Mouse (Mus musculus) spleen, adult 2 months (tissue): ENCODE measurements around the gene Fbxl21.

Experiments
- CTCF ChIP-seq: fragments of 200-500 bp; IDR thresholded peaks from 2 replicates; pipeline ENCODE4 v1.5.1; 2011; ENCODE audit warnings: mild to moderate bottlenecking, inconsistent platforms; ENCODE audit not compliant: insufficient read depth, insufficient read length, insufficient replicate concordance; ENCODE audit errors: extremely low read depth
- POLR2A ChIP-seq: fragments of 200-500 bp; IDR thresholded peaks from 2 replicates; pipeline ENCODE4 v1.6.1; 2011; ENCODE audit warnings: low read depth, low read length, inconsistent platforms

GRCm38 (mm10) chr13:56509796-56510195 is 12.5 kb upstream of the Fbxl21 start:
- TF ChIP-seq CTCF, result no peak
- no peak for TF ChIP-seq POLR2A
